16 mouse cellular contexts compared by ENCODE assay signal in the genomic region with DNA sequence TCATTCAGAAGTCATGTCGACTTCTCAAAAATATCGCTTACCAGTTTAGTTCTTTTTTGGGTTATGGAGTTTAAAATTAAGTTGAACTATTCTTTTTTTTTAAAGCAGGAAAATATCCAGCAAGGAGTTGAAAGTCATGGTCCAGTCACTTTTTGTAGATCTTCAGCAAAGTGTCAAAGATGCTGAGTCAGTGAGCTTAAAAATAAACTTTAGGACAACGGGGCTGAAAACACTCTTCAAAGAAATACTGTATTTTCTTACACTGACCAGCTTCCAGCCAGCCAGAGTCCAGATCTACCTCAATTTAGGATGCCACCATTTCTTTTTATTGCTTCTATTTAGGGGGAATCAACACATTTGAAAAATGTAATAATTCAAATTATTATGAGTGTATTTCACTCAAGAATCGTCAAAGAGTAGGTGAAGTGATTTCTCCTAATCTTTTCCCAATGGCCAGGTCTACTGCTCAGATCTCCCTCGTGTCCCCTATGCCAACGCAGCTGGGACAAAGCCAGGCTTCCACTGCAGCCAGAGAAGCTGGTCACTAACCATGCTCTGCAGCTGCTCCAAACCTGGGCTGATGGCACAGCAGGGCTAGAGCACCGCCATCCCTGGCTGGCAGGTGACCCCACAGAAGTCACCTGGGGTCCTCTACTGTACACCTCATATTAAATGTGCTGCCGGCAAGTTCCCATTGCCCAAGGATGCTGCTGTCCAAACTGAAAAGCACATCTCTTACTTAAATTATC. TPM values are rescaled to one million over a fixed set of nuclear protein-coding genes. Genes with fewer than 3 reads are reported as not detected.
"Had no signal": no experiment of that assay in that cellular context is flagged by ENCODE, and none has a peak within 500 bp of the region (broad histone marks: within the 10 kb centered on the region; RNA-seq: fewer than 3 reads in every experiment).

No protein-coding gene starts in this region.

- H3K4me3 ChIP-seq: left cerebral cortex, adult 2 months; lung, embryonic 15.5 days; midbrain, embryonic 12.5 days; midbrain, embryonic 15.5 days; neural tube, embryonic 12.5 days; neural tube, embryonic 15.5 days; stomach, embryonic 15.5 days had no signal

- H3K36me3 ChIP-seq: lung, embryonic 15.5 days; midbrain, embryonic 12.5 days; midbrain, embryonic 15.5 days; neural tube, embryonic 12.5 days; neural tube, embryonic 15.5 days; stomach, embryonic 15.5 days had no signal

- ATAC-seq: midbrain, embryonic 15.5 days had no signal

- H3K9me3 ChIP-seq: lung, embryonic 15.5 days; midbrain, embryonic 12.5 days; midbrain, embryonic 15.5 days; neural tube, embryonic 12.5 days; neural tube, embryonic 15.5 days; stomach, embryonic 15.5 days had no signal

- H3K27me3 ChIP-seq: lung, embryonic 15.5 days; midbrain, embryonic 12.5 days; midbrain, embryonic 15.5 days; neural tube, embryonic 12.5 days; neural tube, embryonic 15.5 days; stomach, embryonic 15.5 days had no signal

- H3K27ac ChIP-seq: left cerebral cortex, adult 2 months; liver, embryonic 14.5 days; lung, embryonic 15.5 days; midbrain, embryonic 12.5 days; midbrain, embryonic 15.5 days; neural tube, embryonic 12.5 days; neural tube, embryonic 15.5 days; stomach, embryonic 15.5 days had no signal

- H3K4me1 ChIP-seq: lung, embryonic 15.5 days; midbrain, embryonic 12.5 days; midbrain, embryonic 15.5 days; neural tube, embryonic 12.5 days; neural tube, embryonic 15.5 days; stomach, embryonic 15.5 days had no signal

- DNase-seq: layer of hippocampus, postnatal 36 days; lung, adult 18-20 months; lung, postnatal 10 days; lung, postnatal 36 days; right cerebral cortex, postnatal 25 days; spleen, adult 18-20 months; thymus, postnatal 25 days had no signal

RNA-seq across cellular contexts. Expression of gene Acot12, which starts 19.2 kb away (rescaled TPM):
- polyA plus RNA-seq: limb, embryonic 11.5 days; lung, embryonic 15.5 days; midbrain, embryonic 12.5 days; neural tube, embryonic 12.5 days had no signal
